Mouse (Mus musculus): ENCODE measurements around the gene Plppr3.
"Not testable (repeated sequence)": the region's sequence is repeated elsewhere in the genome, so short reads cannot be mapped to it uniquely, and the experiment has no call there.

The Plppr3 gene

DNA sequence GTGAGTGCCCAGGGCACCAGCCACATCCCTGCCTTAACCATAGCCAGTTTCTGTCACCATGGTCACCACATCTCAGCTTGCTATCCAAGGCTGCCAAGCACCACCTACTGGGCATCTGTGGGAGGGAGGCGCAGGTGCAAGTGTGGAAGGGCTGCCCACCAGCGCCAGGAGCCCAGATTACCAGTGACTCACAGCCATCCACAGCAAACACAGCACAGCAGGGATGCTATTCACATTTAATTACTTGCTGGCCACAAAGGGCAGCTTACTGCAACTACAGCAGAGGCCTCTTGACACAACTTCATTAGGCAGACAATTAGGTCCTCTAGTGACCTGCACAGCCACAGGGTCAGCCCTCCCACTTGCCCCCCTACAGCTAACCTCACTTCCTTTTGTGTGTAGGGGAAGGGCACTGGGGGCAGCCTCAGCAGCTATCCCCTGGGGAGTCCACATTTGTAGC lies 26.5 kb upstream of the Plppr3 start:
- DNase-seq (ENCODE audit: low read depth, low spot score) = peak; percentile 45

DNA sequence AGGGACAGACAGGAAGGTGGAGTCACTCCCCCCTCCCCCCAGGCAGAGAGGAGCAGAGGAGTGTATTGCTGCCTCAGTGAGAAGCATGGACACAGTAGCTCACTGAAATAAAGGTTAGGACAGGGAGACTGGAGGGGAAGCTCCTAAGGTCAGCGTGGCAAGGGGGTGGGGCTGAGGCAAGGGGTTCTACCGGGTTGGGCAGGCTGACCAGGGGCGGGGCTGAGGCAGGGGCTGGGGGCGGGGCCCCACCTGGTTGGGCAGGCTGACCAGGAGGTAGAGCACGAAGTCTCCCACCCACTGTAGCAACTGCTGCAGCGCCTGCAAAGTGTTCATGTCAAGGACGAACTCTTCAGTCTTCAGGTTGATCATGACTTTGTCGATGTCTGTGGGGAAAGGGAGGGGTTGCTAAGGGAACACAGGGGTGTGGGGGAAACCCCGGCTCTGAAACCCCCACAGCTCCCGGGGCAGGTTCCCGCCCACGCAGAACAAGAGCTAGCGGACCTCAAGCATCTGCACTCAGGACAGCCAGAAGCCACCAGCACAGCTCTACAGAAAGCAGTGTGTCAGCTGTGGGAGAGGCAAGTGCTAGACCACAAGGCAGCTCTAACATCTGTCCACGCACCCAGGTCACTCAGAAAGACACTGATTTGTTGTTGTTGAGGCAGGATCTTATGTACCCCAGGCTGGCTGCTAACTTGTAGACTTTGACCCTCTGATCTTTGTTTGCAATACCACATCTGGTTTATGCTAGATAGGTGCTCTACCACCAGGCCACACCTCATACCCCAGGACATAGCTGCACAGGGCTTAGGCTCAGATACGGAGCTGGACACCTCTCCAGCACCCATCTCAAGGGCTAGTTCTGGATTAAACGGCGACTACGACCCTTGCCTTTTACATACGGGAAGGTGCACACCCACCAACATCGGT lies 23.1 kb upstream of the Plppr3 start:
- no peak for DNase-seq (ENCODE audit: low read depth, low spot score)

DNA sequence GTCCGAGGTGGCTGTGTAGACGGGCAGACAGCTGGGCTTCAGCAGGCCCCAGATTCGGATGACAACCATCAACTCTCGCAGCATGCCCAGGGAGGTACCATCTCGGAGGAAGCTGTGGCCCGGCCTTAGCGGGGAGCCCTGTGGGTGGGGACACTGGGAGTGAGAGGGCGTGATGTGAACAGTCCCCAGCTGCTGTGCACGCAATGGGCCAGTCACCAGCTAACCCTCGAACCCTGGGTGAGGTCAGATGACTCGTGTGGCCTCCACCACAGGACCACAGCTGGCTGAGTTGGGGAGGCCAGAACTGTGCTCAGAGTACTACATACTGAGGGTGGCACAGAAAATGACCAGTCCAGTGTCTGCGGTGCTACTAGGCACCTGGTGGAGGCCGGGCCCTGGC lies 22.4 kb upstream of the Plppr3 start:
- DNase-seq (ENCODE audit: low read depth, low spot score) = no peak

DNA sequence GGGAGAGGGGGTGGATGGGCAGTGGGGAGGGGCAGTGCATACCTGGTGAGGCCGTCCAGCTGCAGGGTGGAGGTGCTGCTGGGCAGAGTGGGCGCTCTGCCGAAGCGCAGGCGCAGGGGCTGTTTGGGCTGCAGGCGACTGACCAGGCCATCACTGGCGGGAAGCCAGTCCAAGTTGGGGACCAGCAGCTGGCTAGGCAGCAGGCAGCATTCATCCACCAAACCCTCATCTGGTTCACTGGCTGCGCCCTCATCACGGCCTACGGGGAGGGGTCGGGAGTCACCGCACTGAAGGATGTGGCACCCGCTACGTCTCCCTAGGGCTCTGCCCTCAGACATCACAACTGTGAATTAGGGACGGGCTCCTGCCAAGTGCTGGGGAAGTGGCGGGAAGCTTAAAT lies 21.9 kb upstream of the Plppr3 start:
- no peak for DNase-seq (ENCODE audit: low read depth, low spot score)

- DNase-seq (ENCODE audit: low read depth, low spot score) = peak; percentile 74
Observed at GRCm38 (mm10) chr10:79892451-79893118, 18.2 kb upstream of the Plppr3 start.

- no peak for DNase-seq (ENCODE audit: low read depth, low spot score)
Observed at GRCm38 (mm10) chr10:79890670-79891069, 16.2 kb upstream of the Plppr3 start, which contains the start of gene Cfd. Gene Cfd, plus strand, starts transcription at chr10:79890853.

DNA sequence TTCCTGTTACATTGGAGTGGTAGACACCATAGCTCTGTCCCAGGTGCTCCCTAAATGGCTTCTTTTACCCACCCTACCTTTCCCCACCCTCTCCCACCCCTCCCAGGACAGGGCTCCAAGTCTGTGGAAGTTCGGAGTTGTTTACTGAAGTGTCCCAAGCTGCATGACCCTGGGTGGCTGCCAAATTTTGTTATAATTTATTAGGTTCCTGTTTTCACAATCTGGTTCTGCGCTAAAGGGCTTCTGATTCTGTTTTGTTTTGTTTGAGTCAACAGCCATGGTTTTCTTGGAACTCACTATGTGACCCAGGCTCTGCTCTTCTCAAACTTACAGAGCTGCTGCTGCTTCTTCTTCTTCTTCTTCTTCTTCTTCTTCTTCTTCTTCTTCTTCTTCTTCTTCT lies 15.0 kb upstream of the Plppr3 start:
- DNase-seq (ENCODE audit: low read depth, low spot score) = no peak

DNA sequence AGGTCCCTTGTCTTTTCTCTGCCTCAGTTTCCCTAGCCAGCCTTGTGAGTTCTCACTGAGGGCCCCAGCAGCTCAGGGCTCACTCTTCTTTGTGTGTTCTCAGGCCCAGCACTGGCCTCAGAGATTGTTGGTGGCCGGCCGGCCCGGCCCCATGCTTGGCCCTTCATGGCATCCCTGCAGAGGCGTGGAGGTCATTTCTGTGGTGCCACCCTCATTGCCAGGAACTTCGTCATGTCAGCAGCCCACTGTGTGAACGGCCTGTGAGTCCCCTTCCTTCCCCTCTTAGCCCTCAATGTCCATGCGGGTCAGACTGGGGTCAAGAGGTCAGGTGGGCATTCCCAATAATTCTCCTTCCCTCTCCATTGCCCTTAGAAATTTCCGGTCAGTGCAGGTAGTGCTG lies 12.2 kb upstream of the Plppr3 start:
- DNase-seq (ENCODE audit: low read depth, low spot score) = no peak

DNA sequence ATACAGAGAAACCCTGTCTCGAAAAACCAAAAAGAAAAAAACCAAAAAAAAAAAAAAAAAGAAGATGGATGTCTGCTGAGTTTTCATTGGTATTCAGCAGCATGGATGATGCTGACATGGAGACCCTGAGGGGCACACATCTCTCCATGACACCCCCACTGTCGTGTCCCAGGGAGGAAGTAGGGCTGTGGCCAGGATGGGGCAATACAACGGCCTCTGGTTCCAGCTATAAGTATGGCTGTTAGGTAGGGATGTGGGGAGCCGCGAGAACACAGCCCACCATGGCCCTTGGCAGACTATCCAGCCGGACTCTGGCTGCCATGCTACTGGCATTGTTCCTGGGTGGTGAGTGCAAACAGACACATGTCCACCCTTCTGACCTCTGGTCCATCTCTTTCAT lies 11.6 kb upstream of the Plppr3 start, which contains the start of gene Elane:
Gene Elane, plus strand, starts transcription at position 194 of the 400 bp plus-strand sequence.
- no peak for DNase-seq (ENCODE audit: low read depth, low spot score)

GRCm38 (mm10) chr10:79884938-79885337 lies 10.5 kb upstream of the Plppr3 start:
- not testable (repeated sequence) for DNase-seq (ENCODE audit: low read depth, low spot score)

DNA sequence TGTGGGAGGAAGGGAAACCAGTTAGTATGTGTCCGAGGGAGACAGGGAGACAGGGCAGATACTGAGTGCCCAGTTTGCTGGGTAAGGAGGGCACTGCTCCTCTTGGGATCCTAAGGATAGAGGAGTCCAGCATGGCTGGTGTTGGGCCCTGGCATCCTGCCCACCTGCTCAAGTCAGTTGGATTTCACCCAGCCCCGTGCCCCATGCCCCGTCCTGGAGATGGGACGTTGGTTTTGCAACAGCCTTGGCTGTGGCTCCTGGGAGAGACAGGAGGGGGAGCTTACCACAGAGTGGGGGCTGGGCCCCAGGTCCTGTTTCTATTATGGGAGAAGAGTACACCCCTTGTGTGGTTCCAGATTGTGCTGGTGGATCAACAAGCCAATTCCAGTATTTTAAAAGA lies 10.0 kb upstream of the Plppr3 start:
- DNase-seq (ENCODE audit: low read depth, low spot score) = no peak

DNA sequence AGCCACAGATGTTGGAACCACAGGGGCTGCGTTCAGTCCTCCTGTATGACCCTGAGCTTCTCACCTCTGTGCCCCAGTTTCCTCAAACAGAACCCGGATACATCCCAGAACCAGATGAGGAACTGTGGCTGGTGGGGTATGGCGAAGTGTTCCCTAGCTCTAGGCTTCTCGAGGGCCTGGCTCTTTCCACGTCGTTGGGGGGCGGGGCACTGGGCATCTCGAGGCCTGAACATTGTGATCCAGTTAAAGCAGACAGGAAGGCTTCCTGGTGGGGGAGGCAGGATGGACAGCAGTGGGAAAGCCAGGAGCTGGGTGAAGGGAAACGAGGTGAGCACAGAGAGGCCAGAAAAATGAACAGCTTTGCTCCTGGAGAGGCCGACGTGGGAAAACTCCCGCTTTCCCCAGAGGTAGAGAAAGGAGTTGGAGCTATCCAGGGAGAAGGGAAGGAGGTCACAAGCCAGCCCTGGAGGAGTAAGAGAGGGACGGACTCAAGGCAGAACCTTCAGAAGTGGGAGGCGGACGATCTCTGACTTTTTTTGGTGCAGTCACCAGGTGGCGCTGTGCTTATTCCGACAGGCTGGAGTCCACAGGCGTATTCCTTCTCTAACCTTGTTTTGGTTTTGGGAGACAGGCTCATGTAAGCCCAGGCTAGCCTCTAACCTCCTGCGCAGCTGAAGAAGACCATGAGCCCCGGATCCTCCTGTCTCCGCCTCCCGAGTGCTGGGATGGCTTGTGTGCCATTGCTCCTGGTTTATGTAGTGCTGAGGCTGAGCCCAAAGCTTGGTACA lies 9.1 kb upstream of the Plppr3 start:
- peak; percentile 82 for DNase-seq (ENCODE audit: low read depth, low spot score)

DNA sequence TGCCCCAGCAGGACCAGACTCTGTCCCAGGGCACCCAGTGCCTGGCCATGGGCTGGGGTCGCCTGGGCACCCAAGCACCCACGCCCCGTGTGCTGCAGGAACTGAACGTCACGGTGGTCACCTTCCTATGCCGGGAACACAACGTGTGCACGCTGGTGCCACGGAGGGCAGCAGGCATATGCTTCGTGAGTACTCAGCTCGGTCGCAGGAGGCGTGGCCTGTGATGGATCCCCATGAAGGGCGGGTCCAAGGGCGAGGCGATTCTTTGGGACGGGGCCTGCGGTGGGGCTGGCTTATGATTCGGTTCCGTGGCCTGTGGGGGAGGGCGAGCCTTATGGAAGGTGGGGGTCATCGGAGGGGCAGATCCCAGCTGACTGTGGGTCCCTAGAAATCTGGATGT lies 7.5 kb upstream of the Plppr3 start:
- no peak for DNase-seq (ENCODE audit: low read depth, low spot score)

GRCm38 (mm10) chr10:79880721-79881120 lies 6.3 kb upstream of the Plppr3 start:
- no peak for DNase-seq (ENCODE audit: low read depth, low spot score)

- DNase-seq (ENCODE audit: low read depth, low spot score) = no peak
Observed at GRCm38 (mm10) chr10:79879527-79879926, 5.1 kb upstream of the Plppr3 start.

DNA sequence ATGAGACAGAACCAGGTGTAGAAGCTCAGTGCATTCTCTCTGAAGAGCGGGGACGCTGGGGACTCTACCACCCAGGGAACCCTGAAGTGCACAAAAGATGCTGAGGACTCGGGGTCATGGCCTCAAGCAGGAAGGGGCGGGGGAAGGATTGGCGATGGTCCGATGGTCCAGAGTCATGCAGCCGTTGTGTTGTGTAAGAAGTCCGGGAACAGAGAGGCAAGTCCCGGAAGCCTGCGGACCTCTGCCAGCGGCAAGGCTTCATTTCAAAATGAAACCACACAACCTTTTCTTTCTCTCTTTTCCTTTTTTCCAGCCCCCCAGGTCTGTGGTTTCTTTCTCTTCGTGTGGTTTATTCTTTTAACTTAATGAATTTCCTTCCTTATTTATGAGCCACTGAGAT lies 3.3 kb upstream of the Plppr3 start:
- no peak for DNase-seq (ENCODE audit: low read depth, low spot score)

- no peak for DNase-seq (ENCODE audit: low read depth, low spot score)
Observed at GRCm38 (mm10) chr10:79877174-79877573, 2.7 kb upstream of the Plppr3 start.

- no peak for DNase-seq (ENCODE audit: low read depth, low spot score)
Observed at GRCm38 (mm10) chr10:79873715-79874289, 632 bp downstream of the Plppr3 start.

GRCm38 (mm10) chr10:79873313-79873712 lies 1.1 kb downstream of the Plppr3 start:
- DNase-seq (ENCODE audit: low read depth, low spot score) = no peak

- DNase-seq (ENCODE audit: low read depth, low spot score) = no peak
Observed at GRCm38 (mm10) chr10:79872862-79873261, 1.6 kb downstream of the Plppr3 start.

DNA sequence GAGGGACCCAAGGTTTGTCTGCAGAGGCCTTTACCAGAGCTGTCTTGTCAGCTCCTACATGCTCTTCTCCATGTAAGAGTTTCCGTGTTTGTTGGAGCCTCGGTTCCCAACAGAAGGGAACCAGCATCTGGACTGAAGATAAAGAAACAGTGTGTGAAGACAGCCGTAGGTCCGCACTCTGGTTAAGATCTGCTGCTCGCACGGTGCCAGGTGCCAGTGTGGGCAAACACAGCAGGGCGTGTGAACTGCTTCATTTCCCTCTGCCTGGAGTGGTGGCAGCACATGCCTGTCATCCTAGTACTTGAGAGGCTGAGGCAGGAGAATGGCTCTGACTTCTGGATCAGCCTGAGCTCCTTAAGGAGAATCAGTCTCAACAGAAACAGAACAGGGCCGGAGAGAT lies 2.6 kb downstream of the Plppr3 start:
- no peak for DNase-seq (ENCODE audit: low read depth, low spot score)

DNA sequence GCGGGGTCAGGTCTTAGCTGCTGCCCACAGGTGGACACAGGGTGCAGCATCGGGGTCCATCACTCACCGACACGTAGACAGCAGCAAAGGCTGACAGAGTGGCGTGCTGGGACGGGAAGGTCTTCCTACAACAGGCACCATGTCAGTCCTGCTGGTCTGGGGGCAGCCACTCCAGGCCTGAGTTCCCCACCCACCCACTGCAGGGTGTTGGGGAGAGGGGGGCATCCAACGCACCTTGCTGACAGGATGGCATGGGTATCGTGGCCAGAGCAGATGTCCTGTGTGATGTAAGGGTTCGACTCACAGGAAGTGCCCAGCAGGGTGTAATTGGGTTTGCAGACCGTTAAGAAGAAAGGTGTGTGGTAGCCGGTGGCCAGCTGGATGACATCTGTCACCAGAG lies 7.8 kb downstream of the Plppr3 start:
- no peak for DNase-seq (ENCODE audit: low read depth, low spot score)

Data from mesoderm, embryonic 11.5 days (tissue).